Mouse (Mus musculus): ENCODE measurements around the gene Hnrnpf. TPM values are rescaled to one million over a fixed set of nuclear protein-coding genes. Genes with fewer than 3 reads are reported as not detected.

Hnrnpf gene
- polyA plus RNA-seq, 1 experiment = 1,035 TPM

- Histone ChIP-seq H3K27me3 (ENCODE audit: control insufficient read depth, insufficient read depth, low read length, poor library complexity, severe bottlenecking) (no peaks in the 10 kb centered on the region), H3K36me3 (ENCODE audit: control insufficient read depth, insufficient read depth, low read length, poor library complexity, severe bottlenecking) (peaks cover 31% of the 10 kb centered on the region), H3K9ac (ENCODE audit: low read depth, poor library complexity, severe bottlenecking) (no peak overlapping the region), H3K4me3 (ENCODE audit: low read depth, low read length) (no peak overlapping the region), H3K4me1 (ENCODE audit: control insufficient read depth, insufficient read depth, low read length) (peaks cover 3% of the 10 kb centered on the region), H3K27ac (ENCODE audit: insufficient read depth, low read length) (no peak overlapping the region), H3K9me3 (replicated peaks; ENCODE audit: control insufficient read depth, insufficient read depth, low read length, poor library complexity, severe bottlenecking) (no peaks in the 10 kb centered on the region)
- TF ChIP-seq POLR2A (IDR thresholded peaks at IDR 0.05; ENCODE audit: insufficient read depth, low read length) (no peak), EP300 (IDR thresholded peaks at IDR 0.05; ENCODE audit: insufficient read depth, low read depth, low read length) (no peak), CTCF (IDR thresholded peaks at IDR 0.05; ENCODE audit: low read depth, low read length) (no peak)
Observed at GRCm38 (mm10) chr6:117929945-117930655, 30.0 kb downstream of the Hnrnpf start.

GRCm38 (mm10) chr6:117932325-117933051 lies 32.4 kb downstream of the Hnrnpf start:
- no peak overlapping the region for H3K27ac ChIP-seq (ENCODE audit: insufficient read depth, low read length)
- H3K36me3 ChIP-seq (ENCODE audit: control insufficient read depth, insufficient read depth, low read length, poor library complexity, severe bottlenecking) = peaks cover 15% of the 10 kb centered on the region
- H3K4me1 ChIP-seq (ENCODE audit: control insufficient read depth, insufficient read depth, low read length) = peaks cover 3% of the 10 kb centered on the region
- H3K27me3 ChIP-seq (ENCODE audit: control insufficient read depth, insufficient read depth, low read length, poor library complexity, severe bottlenecking) = no peaks in the 10 kb centered on the region
- no peak overlapping the region for H3K9ac ChIP-seq (ENCODE audit: low read depth, poor library complexity, severe bottlenecking)
- H3K4me3 ChIP-seq (ENCODE audit: low read depth, low read length) = no peak overlapping the region
- TF ChIP-seq CTCF (IDR thresholded peaks at IDR 0.05; ENCODE audit: low read depth, low read length) = peak; percentile 77
- TF ChIP-seq POLR2A (IDR thresholded peaks at IDR 0.05; ENCODE audit: insufficient read depth, low read length) = no peak
- TF ChIP-seq EP300 (IDR thresholded peaks at IDR 0.05; ENCODE audit: insufficient read depth, low read depth, low read length) = no peak
- H3K9me3 ChIP-seq (replicated peaks; ENCODE audit: control insufficient read depth, insufficient read depth, low read length, poor library complexity, severe bottlenecking) = no peaks in the 10 kb centered on the region

- H3K4me3 ChIP-seq (ENCODE audit: low read depth, low read length) = no peak overlapping the region
- TF ChIP-seq EP300 (IDR thresholded peaks at IDR 0.05; ENCODE audit: insufficient read depth, low read depth, low read length) = no peak
- no peak for TF ChIP-seq CTCF (IDR thresholded peaks at IDR 0.05; ENCODE audit: low read depth, low read length)
- TF ChIP-seq POLR2A (IDR thresholded peaks at IDR 0.05; ENCODE audit: insufficient read depth, low read length) = no peak
- H3K27ac ChIP-seq (ENCODE audit: insufficient read depth, low read length) = no peak overlapping the region
- no peak overlapping the region for H3K9ac ChIP-seq (ENCODE audit: low read depth, poor library complexity, severe bottlenecking)
- peaks cover 3% of the 10 kb centered on the region for H3K4me1 ChIP-seq (ENCODE audit: control insufficient read depth, insufficient read depth, low read length)
- H3K27me3 ChIP-seq (ENCODE audit: control insufficient read depth, insufficient read depth, low read length, poor library complexity, severe bottlenecking) = no peaks in the 10 kb centered on the region
- no peaks in the 10 kb centered on the region for H3K36me3 ChIP-seq (ENCODE audit: control insufficient read depth, insufficient read depth, low read length, poor library complexity, severe bottlenecking)
- H3K9me3 ChIP-seq (replicated peaks; ENCODE audit: control insufficient read depth, insufficient read depth, low read length, poor library complexity, severe bottlenecking) = no peaks in the 10 kb centered on the region
Observed at GRCm38 (mm10) chr6:117934301-117934700, 34.2 kb downstream of the Hnrnpf start.

- no peaks in the 10 kb centered on the region for H3K9me3 ChIP-seq (replicated peaks; ENCODE audit: control insufficient read depth, insufficient read depth, low read length, poor library complexity, severe bottlenecking)
- no peak overlapping the region for H3K4me3 ChIP-seq (ENCODE audit: low read depth, low read length)
- TF ChIP-seq POLR2A (IDR thresholded peaks at IDR 0.05; ENCODE audit: insufficient read depth, low read length) (no peak), CTCF (IDR thresholded peaks at IDR 0.05; ENCODE audit: low read depth, low read length) (no peak), EP300 (IDR thresholded peaks at IDR 0.05; ENCODE audit: insufficient read depth, low read depth, low read length) (no peak)
- H3K27ac ChIP-seq (ENCODE audit: insufficient read depth, low read length) = no peak overlapping the region
- H3K4me1 ChIP-seq (ENCODE audit: control insufficient read depth, insufficient read depth, low read length) = peaks cover 3% of the 10 kb centered on the region
- no peaks in the 10 kb centered on the region for H3K36me3 ChIP-seq (ENCODE audit: control insufficient read depth, insufficient read depth, low read length, poor library complexity, severe bottlenecking)
- no peak overlapping the region for H3K9ac ChIP-seq (ENCODE audit: low read depth, poor library complexity, severe bottlenecking)
- H3K27me3 ChIP-seq (ENCODE audit: control insufficient read depth, insufficient read depth, low read length, poor library complexity, severe bottlenecking) = no peaks in the 10 kb centered on the region
Observed at GRCm38 (mm10) chr6:117935681-117936612, 35.8 kb downstream of the Hnrnpf start.

- Histone ChIP-seq H3K4me3 (ENCODE audit: low read depth, low read length) (no peak within 1 kb of the TSS), H3K4me1 (ENCODE audit: control insufficient read depth, insufficient read depth, low read length) (peaks cover 1% of the 10 kb centered on the region), H3K36me3 (ENCODE audit: control insufficient read depth, insufficient read depth, low read length, poor library complexity, severe bottlenecking) (no peaks in the 10 kb centered on the region), H3K27me3 (ENCODE audit: control insufficient read depth, insufficient read depth, low read length, poor library complexity, severe bottlenecking) (no peaks in the 10 kb centered on the region), H3K27ac (ENCODE audit: insufficient read depth, low read length) (no peak within 1 kb of the TSS), H3K9me3 (replicated peaks; ENCODE audit: control insufficient read depth, insufficient read depth, low read length, poor library complexity, severe bottlenecking) (no peaks in the 10 kb centered on the region), H3K9ac (ENCODE audit: low read depth, poor library complexity, severe bottlenecking) (no peak within 1 kb of the TSS)
- TF ChIP-seq POLR2A (IDR thresholded peaks at IDR 0.05; ENCODE audit: insufficient read depth, low read length) = no peak
- no peak for TF ChIP-seq EP300 (IDR thresholded peaks at IDR 0.05; ENCODE audit: insufficient read depth, low read depth, low read length)
- TF ChIP-seq CTCF (IDR thresholded peaks at IDR 0.05; ENCODE audit: low read depth, low read length) = no peak
Observed at GRCm38 (mm10) chr6:117937222-117937932, 37.3 kb downstream of the Hnrnpf start, which contains the start of gene Fxyd4. TSS of gene Fxyd4 (minus strand) at chr6:117937692.
